Mouse (Mus musculus): ENCODE data around the gene Sema4a. TPM values are rescaled to one million over a fixed set of nuclear protein-coding genes. Genes with fewer than 3 reads are reported as not detected.
A peak's percentile ranks its signal among the peaks of the same experiment; 100 is the strongest.

Sema4a gene
- 57.1 and 57.6 TPM in 2 replicates for polyA plus RNA-seq (2012; rRNA removed)

GRCm38 (mm10) chr3:88460983-88461696 is at the start of gene Sema4a:
Sema4a (minus strand) TSS chr3:88461182.
- peak; percentile 48 for DNase-seq (ENCODE audit: low read depth)
- no peak for TF ChIP-seq CTCF (IDR thresholded peaks at IDR 0.05; ENCODE audit: borderline replicate concordance, extremely low read depth, insufficient read depth, insufficient read length)
- TF ChIP-seq POLR2A (IDR thresholded peaks at IDR 0.05; ENCODE audit: borderline replicate concordance, extremely low read depth, insufficient read depth, insufficient read length, poor library complexity, severe bottlenecking) = no peak

GRCm38 (mm10) chr3:88509692-88510420 is 48.9 kb upstream of the Sema4a start, which contains the start of gene Lmna:
Lmna (minus strand) TSS chr3:88509956.
- DNase-seq (ENCODE audit: low read depth) = peak; percentile 97
- TF ChIP-seq CTCF (IDR thresholded peaks at IDR 0.05; ENCODE audit: borderline replicate concordance, extremely low read depth, insufficient read depth, insufficient read length) (peak; percentile 45), POLR2A (IDR thresholded peaks at IDR 0.05; ENCODE audit: borderline replicate concordance, extremely low read depth, insufficient read depth, insufficient read length, poor library complexity, severe bottlenecking) (peak; percentile 20; the same call in 1 of the 2 replicates)

- DNase-seq (ENCODE audit: low read depth) = peak; percentile 14
- TF ChIP-seq CTCF (IDR thresholded peaks at IDR 0.05; ENCODE audit: borderline replicate concordance, extremely low read depth, insufficient read depth, insufficient read length) = no peak
- TF ChIP-seq POLR2A (IDR thresholded peaks at IDR 0.05; ENCODE audit: borderline replicate concordance, extremely low read depth, insufficient read depth, insufficient read length, poor library complexity, severe bottlenecking) = no peak
Observed at GRCm38 (mm10) chr3:88509250-88509649, 48.3 kb upstream of the Sema4a start.

GRCm38 (mm10) chr3:88505765-88506164 is 44.8 kb upstream of the Sema4a start:
- TF ChIP-seq POLR2A (IDR thresholded peaks at IDR 0.05; ENCODE audit: borderline replicate concordance, extremely low read depth, insufficient read depth, insufficient read length, poor library complexity, severe bottlenecking) = no peak
- no peak for TF ChIP-seq CTCF (IDR thresholded peaks at IDR 0.05; ENCODE audit: borderline replicate concordance, extremely low read depth, insufficient read depth, insufficient read length)
- DNase-seq (ENCODE audit: low read depth) = no peak

GRCm38 (mm10) chr3:88505081-88505480 is 44.1 kb upstream of the Sema4a start:
- TF ChIP-seq CTCF (IDR thresholded peaks at IDR 0.05; ENCODE audit: borderline replicate concordance, extremely low read depth, insufficient read depth, insufficient read length) (no peak), POLR2A (IDR thresholded peaks at IDR 0.05; ENCODE audit: borderline replicate concordance, extremely low read depth, insufficient read depth, insufficient read length, poor library complexity, severe bottlenecking) (no peak)
- no peak for DNase-seq (ENCODE audit: low read depth)

- DNase-seq (ENCODE audit: low read depth) = no peak
- no peak for TF ChIP-seq POLR2A (IDR thresholded peaks at IDR 0.05; ENCODE audit: borderline replicate concordance, extremely low read depth, insufficient read depth, insufficient read length, poor library complexity, severe bottlenecking)
Observed at GRCm38 (mm10) chr3:88503881-88504746, 43.1 kb upstream of the Sema4a start.

- DNase-seq (ENCODE audit: low read depth) = no peak
- TF ChIP-seq POLR2A (IDR thresholded peaks at IDR 0.05; ENCODE audit: borderline replicate concordance, extremely low read depth, insufficient read depth, insufficient read length, poor library complexity, severe bottlenecking) (no peak), CTCF (IDR thresholded peaks at IDR 0.05; ENCODE audit: borderline replicate concordance, extremely low read depth, insufficient read depth, insufficient read length) (no peak)
Observed at GRCm38 (mm10) chr3:88503505-88503863, 42.5 kb upstream of the Sema4a start.

- peak; percentile 90 for DNase-seq (ENCODE audit: low read depth)
- TF ChIP-seq POLR2A (IDR thresholded peaks at IDR 0.05; ENCODE audit: borderline replicate concordance, extremely low read depth, insufficient read depth, insufficient read length, poor library complexity, severe bottlenecking) (peak; percentile 46; the same call in 1 of the 2 replicates), CTCF (IDR thresholded peaks at IDR 0.05; ENCODE audit: borderline replicate concordance, extremely low read depth, insufficient read depth, insufficient read length) (no peak)
Observed at GRCm38 (mm10) chr3:88502641-88503504, 41.9 kb upstream of the Sema4a start.

GRCm38 (mm10) chr3:88502031-88502571 is 41.1 kb upstream of the Sema4a start:
- TF ChIP-seq POLR2A (IDR thresholded peaks at IDR 0.05; ENCODE audit: borderline replicate concordance, extremely low read depth, insufficient read depth, insufficient read length, poor library complexity, severe bottlenecking) = no peak
- no peak for TF ChIP-seq CTCF (IDR thresholded peaks at IDR 0.05; ENCODE audit: borderline replicate concordance, extremely low read depth, insufficient read depth, insufficient read length)
- no peak for DNase-seq (ENCODE audit: low read depth)

GRCm38 (mm10) chr3:88501366-88502030 is 40.5 kb upstream of the Sema4a start:
- DNase-seq (ENCODE audit: low read depth) = no peak
- TF ChIP-seq POLR2A (IDR thresholded peaks at IDR 0.05; ENCODE audit: borderline replicate concordance, extremely low read depth, insufficient read depth, insufficient read length, poor library complexity, severe bottlenecking) (no peak), CTCF (IDR thresholded peaks at IDR 0.05; ENCODE audit: borderline replicate concordance, extremely low read depth, insufficient read depth, insufficient read length) (no peak)
